25 mouse cellular contexts compared by ENCODE assay signal in the genomic region with DNA sequence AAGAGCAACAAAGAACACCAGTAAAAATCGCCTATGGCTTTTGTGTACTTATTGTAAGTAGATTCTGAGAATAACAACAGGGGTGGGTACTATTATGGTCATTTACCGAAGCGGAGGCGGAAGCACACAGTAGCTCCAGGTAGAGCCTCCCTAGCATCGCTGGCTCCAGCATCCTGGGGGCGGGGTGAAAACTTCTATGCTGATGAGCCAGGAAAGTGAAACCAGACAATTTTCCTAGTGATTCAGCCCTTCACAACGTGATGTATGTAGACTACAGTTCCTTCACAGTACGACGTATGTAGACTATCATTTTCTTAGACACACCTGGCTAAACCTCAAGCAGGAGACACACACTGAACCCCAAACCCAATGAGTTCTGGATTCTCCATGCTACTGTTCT. TPM values are rescaled to one million over a fixed set of nuclear protein-coding genes. Genes with fewer than 3 reads are reported as not detected.
DNase-seq lines count a peak whose midpoint lies in the region; ATAC-seq and TF ChIP-seq lines count a peak whose summit lies in the region.
"Had no signal": no experiment of that assay in that cellular context is flagged by ENCODE, and none has a peak within 500 bp of the region (broad histone marks: within the 10 kb centered on the region; RNA-seq: fewer than 3 reads in every experiment).

No protein-coding gene starts in this region.

- H3K4me1 ChIP-seq in kidney, postnatal 0 days (replicated peaks; ENCODE audit: insufficient read depth, low read length): peaks cover 9% of the 10 kb centered on the region; the same call in 1 of the 2 replicates
- peaks cover 23% of the 10 kb centered on the region for H3K4me1 ChIP-seq in kidney, embryonic 16.5 days (ENCODE audit: insufficient read depth, low read length)
- peaks cover 43% of the 10 kb centered on the region for H3K4me1 ChIP-seq in embryonic fibroblast, embryonic 13.5 days (ENCODE audit: control insufficient read depth, insufficient read depth, low read length)

- no peak for TF ChIP-seq POLR2A in embryonic fibroblast, embryonic 13.5 days (IDR thresholded peaks at IDR 0.05; ENCODE audit: low read depth, low read length)

- no peak overlapping the region for H3K27ac ChIP-seq in kidney, postnatal 0 days
- H3K27ac ChIP-seq in kidney, embryonic 16.5 days (ENCODE audit: low read length): no peak overlapping the region
- H3K27ac ChIP-seq in embryonic fibroblast, embryonic 13.5 days (ENCODE audit: insufficient read depth, low read length): peak overlapping the region; percentile 80
- H3K27ac ChIP-seq: hindbrain, embryonic 12.5 days; intestine, embryonic 15.5 days; limb, embryonic 15.5 days; neural tube, embryonic 13.5 days; stomach, embryonic 15.5 days had no signal

- peak overlapping the region; percentile 8; the same call in 1 of the 2 replicates for H3K4me2 ChIP-seq in kidney, postnatal 0 days (ENCODE audit: low read length)
- H3K4me2 ChIP-seq in kidney, embryonic 16.5 days (replicated peaks; ENCODE audit: low read depth, low read length): no peak overlapping the region
- H3K4me2 ChIP-seq: forebrain, embryonic 12.5 days; heart, embryonic 12.5 days; hindbrain, embryonic 12.5 days; intestine, embryonic 15.5 days; limb, embryonic 15.5 days; neural tube, embryonic 13.5 days; stomach, embryonic 15.5 days had no signal

- intact Hi-C loops in left cerebral cortex, postnatal 14 days (cut with DNase I): no loop called here

- H3K9me3 ChIP-seq in kidney, postnatal 0 days (replicated peaks; ENCODE audit: low read length): no peaks in the 10 kb centered on the region
- H3K9me3 ChIP-seq in kidney, embryonic 16.5 days (ENCODE audit: low read length): no peaks in the 10 kb centered on the region
- H3K9me3 ChIP-seq: forebrain, embryonic 12.5 days; G1E; heart, embryonic 12.5 days; hindbrain, embryonic 12.5 days; intestine, embryonic 15.5 days; limb, embryonic 15.5 days; midbrain, embryonic 10.5 days; neural tube, embryonic 13.5 days; stomach, embryonic 15.5 days had no signal

- no peak overlapping the region for H3K4me3 ChIP-seq in kidney, postnatal 0 days (replicated peaks; ENCODE audit: low read depth, low read length)
- H3K4me3 ChIP-seq in kidney, embryonic 16.5 days (ENCODE audit: low read length): no peak overlapping the region
- H3K4me3 ChIP-seq in embryonic fibroblast, embryonic 13.5 days (ENCODE audit: insufficient read depth, low read length): no peak overlapping the region
- H3K4me3 ChIP-seq: forebrain, embryonic 12.5 days; heart, embryonic 12.5 days; hindbrain, embryonic 12.5 days; intestine, embryonic 15.5 days; limb, embryonic 15.5 days; midbrain, embryonic 10.5 days; neural tube, embryonic 13.5 days; stomach, embryonic 15.5 days had no signal

- TF ChIP-seq CTCF in kidney, postnatal 0 days (IDR thresholded peaks at IDR 0.05; ENCODE audit: low read depth): no peak
- TF ChIP-seq CTCF in embryonic fibroblast, embryonic 13.5 days (IDR thresholded peaks at IDR 0.05; ENCODE audit: borderline replicate concordance, insufficient read depth, low read length): no peak

- ATAC-seq in kidney, postnatal 0 days (replicated peaks; ENCODE audit: low FRiP score, low read depth): no peak
- ATAC-seq in kidney, embryonic 16.5 days (ENCODE audit: low FRiP score, low TSS enrichment): no peak
- ATAC-seq: intestine, embryonic 15.5 days had no signal

- WGBS in kidney, postnatal 0 days: 63% methylated on average over 9 of the region's 9 CpGs
- 50% methylated on average over 9 of the region's 9 CpGs for WGBS in kidney, embryonic 16.5 days

- H3K9ac ChIP-seq in kidney, postnatal 0 days (ENCODE audit: low read depth, low read length): no peak overlapping the region
- H3K9ac ChIP-seq in kidney, embryonic 16.5 days (replicated peaks; ENCODE audit: low read length): no peak overlapping the region
- H3K9ac ChIP-seq: forebrain, embryonic 12.5 days; heart, embryonic 12.5 days; hindbrain, embryonic 12.5 days; intestine, embryonic 15.5 days; limb, embryonic 15.5 days; neural tube, embryonic 13.5 days; stomach, embryonic 15.5 days had no signal

- no peaks in the 10 kb centered on the region for H3K36me3 ChIP-seq in kidney, postnatal 0 days (ENCODE audit: insufficient read depth, low read length)
- 0 out of 2 replicates have a peak, but pooled peaks cover 3% of the 10 kb centered on the region for H3K36me3 ChIP-seq in kidney, embryonic 16.5 days (ENCODE audit: insufficient read depth, low read length)
- H3K36me3 ChIP-seq: G1E had no signal

- DNase-seq in kidney, postnatal 0 days (ENCODE audit: low spot score): no peak
- peak; percentile 36 for DNase-seq in CD4-positive helper T cell, adult 2 months (ENCODE audit: low read depth, low spot score)
- DNase-seq in NIH3T3 (ENCODE audit: low read depth) (peak; percentile 44), liver (no peak)
- no peak for DNase-seq in left cerebral cortex, postnatal 14 days (ENCODE audit: low spot score in 2 of 2)
- DNase-seq: cerebellum, adult 8-10 months; gastrocnemius, postnatal 10 days; heart, adult 11 months; heart, postnatal 14 days; kidney, postnatal 10 days; layer of hippocampus, postnatal 36 days; lung, postnatal 4 days; right cerebral cortex, postnatal 14 days; thymus, adult 2 months had no signal

- no peaks in the 10 kb centered on the region for H3K27me3 ChIP-seq in kidney, postnatal 0 days (ENCODE audit: insufficient read depth, low read length)
- H3K27me3 ChIP-seq in kidney, embryonic 16.5 days (ENCODE audit: insufficient read depth, low read length): no peaks in the 10 kb centered on the region
- H3K27me3 ChIP-seq: forebrain, embryonic 12.5 days; heart, embryonic 12.5 days; hindbrain, embryonic 12.5 days; intestine, embryonic 15.5 days; limb, embryonic 15.5 days; neural tube, embryonic 13.5 days; stomach, embryonic 15.5 days had no signal

RNA-seq across cellular contexts. Expression of a gene that starts 36.7 kb away (rescaled TPM):
- polyA plus RNA-seq in kidney, postnatal 0 days (2015; fragmentation: Nextera tagmentation; extraction: Ambion mirVana): 2.1 and 2.5 TPM in 2 replicates
- 2.1 and 2.4 TPM in 2 replicates for polyA plus RNA-seq in kidney, embryonic 16.5 days (2015; fragmentation: Nextera tagmentation; extraction: Ambion mirVana)
- polyA plus RNA-seq in embryonic fibroblast, embryonic 13.5 days (2011; ENCODE audit: insufficient read length, low read depth, missing spikeins): 63.0 and 70.5 TPM in 2 replicates
- total RNA-seq in left cerebral cortex, postnatal 14 days (2021): 10 to 100 TPM; 40.8 to 47.1 TPM
- polyA plus RNA-seq: G1E had no signal

RNA-seq across cellular contexts. Expression of a gene that starts 44.0 kb away (rescaled TPM):
- polyA plus RNA-seq in kidney, postnatal 0 days (2015; fragmentation: Nextera tagmentation; extraction: Ambion mirVana): 0.19 TPM in 1 of 2 replicates, not detected in the other
- polyA plus RNA-seq in kidney, embryonic 16.5 days (2015; fragmentation: Nextera tagmentation; extraction: Ambion mirVana): 0.06 TPM in 1 of 2 replicates, not detected in the other
- polyA plus RNA-seq in embryonic fibroblast, embryonic 13.5 days (2011; ENCODE audit: insufficient read length, low read depth, missing spikeins): not detected in 2 replicates
- total RNA-seq in left cerebral cortex, postnatal 14 days (2021): under 1 TPM; 0.34 to 0.40 TPM
- polyA plus RNA-seq: G1E; hindbrain, embryonic 12.5 days had no signal

Comparison
In these comparisons a context has a peak if more than half of its experiments do, and no peak if none do; other contexts are left out.
1. DNase-seq: peak in CD4-positive helper T cell, adult 2 months (single experiment) and NIH3T3 (single experiment); none in kidney, postnatal 0 days (single experiment), liver (single experiment) and left cerebral cortex, postnatal 14 days (0 of 2).
2. RNA of a gene that starts 36.7 kb away (polyA plus RNA-seq): 63.0 to 70.5 TPM in embryonic fibroblast, embryonic 13.5 days; 2.1 to 2.4 TPM in kidney, embryonic 16.5 days and 2.1 to 2.5 TPM in kidney, postnatal 0 days; every median in the first group is over 10 times any median in the second.